Mouse (Mus musculus): ENCODE measurements around the gene Itga8. TPM values are rescaled to one million over a fixed set of nuclear protein-coding genes. Genes with fewer than 3 reads are reported as not detected.

Gene Itga8
- total and polyA plus RNA-seq, 3 experiments, result 10.9 to 18.3 (median 16.8) TPM

DNA sequence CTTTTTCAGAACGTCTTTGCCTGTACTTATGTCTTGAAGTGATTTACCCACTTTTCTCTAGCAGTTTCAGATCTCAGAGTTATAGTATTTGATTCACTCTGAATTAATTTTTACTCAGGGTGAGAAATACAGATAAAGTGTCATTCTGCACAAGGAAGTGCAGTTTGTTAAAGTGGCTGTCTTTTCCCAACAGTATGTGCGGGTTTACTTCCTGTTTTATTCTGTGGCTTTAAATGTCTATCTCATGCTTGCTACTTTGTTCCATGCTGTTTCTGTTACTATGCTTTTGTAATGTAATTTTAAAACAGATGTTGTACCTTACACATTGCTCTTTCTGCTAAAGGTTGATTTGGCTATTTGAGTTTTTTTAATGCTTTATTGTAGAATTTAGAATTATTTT is 216.2 kb downstream of the Itga8 start:
- no peak for DNase-seq

DNA sequence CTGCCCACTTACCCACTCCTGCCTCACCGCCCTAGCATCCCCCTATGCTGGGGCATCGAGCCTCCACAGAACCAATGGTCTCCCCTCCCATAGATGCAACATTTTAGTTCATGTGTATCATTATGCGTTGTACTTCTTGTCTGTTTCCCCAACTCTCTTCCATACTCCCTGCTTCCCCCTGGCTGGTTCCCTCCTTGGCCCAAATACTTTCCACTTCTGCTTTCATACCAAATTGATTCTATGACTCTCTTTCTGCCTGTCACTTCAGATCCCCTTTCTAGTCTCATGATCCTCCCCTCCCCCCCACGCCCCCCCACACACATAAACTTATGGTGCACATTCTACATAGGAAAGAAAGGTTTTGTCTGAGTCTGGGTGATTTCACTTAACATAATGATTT is 217.4 kb downstream of the Itga8 start:
- no peak for DNase-seq

DNA sequence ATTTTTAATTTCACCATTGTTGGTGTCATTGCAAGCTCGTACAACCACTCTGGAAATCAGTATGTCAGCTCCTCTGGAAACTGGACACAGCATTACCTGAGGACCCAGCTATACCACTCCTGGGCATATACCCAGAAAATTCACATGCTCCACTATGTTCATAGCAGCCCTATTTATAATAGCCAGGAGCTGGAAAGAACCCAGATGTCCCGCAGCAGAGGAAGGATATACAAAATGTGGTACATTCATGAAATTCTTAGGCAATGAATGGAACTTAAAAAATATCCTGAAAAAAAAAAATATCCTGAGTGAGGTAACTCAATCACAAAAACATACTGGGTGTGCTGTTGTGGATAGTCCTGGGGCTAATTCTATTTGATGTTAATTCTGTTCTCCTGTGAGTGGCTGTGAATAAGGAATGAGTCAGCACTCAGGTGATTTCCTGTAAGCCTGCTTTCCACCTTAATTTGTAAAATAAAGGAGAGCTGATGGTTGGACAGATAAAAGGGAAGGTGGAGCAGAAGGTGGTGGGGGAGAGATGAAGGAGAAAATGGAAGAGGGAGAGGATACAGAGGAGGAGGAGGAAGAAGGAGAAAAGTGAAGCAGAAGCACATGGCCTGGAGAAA is 224.3 kb downstream of the Itga8 start:
- DNase-seq, result no peak

DNA sequence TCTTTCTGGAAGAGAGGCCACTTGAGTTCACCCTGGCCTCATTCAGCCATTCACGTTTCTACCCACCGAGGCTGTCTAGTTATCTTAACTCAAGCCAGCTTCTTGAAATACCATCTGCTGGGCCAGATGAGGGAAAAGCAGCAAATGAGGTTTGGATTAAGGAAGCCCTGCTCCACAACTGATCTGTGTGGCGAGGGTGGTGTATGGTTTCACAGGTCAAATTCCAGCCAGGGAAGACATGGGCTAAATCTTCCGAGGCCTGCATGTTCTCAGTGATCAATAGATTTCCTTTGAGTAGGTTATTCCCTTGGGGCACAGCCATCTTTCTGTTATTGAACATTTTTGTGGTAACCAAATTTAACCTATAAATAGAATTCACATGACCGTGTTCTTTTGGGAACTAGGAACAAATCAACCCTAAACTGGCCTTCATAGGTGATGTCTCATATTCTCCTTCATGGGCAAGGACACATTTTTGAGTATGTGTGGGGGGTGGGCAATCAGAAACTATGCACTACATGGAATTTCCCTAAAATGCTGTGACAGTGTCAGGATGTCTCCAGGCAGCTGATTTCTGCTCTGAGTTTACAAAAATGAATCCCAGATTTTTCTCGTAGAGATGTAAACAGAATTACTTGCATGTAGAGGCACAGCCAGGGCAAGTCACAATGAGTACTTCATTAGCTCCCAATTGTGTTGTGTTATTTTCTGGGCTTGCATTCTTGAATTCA is 235.9 kb downstream of the Itga8 start:
- no peak for DNase-seq

DNA sequence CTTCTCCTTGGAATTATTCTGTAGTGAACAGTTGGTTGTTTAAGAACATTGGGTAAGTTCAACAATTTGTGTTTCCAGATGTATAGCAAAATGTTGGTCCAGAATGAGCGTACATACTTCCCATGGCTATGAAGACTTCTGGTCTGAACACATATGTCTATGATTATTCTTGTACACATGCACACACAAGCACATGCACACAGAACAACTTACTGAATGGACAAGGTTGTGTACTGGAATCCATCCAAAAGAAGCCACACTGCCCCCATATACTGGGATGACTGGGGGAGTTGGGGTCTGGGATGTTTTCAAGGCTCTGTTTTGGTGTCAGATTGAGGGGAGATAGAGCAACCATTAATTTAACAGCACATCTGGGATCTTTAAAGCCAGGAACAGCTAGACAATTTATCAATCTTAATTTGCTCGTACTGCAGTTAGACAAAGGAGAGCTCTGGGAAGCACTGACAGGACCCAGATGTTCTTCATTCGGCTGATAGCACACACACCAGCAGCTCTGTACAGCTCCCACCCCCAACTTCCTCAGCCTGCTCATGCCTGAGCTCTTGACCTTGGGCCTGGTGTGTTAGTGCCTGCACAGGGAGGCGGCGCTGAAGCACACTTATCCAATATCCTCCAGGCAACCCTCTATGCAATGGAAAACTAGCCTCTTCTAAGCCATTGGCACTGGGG is 241.5 kb downstream of the Itga8 start:
- peak; percentile 34 for DNase-seq

Other genes with a start within 250 kb of the Itga8 start
- gene Mindy3, start 117.5 kb upstream of the Itga8 start, total RNA-seq (2021), result 10 to 100 TPM; 40.7 to 41.5 TPM
- 87.8 and 117 TPM in 2 replicates for gene Mindy3, start 117.5 kb upstream of the Itga8 start, polyA plus RNA-seq (2012; rRNA removed)

All from adrenal gland, adult 2 months (tissue).